Mouse (Mus musculus) ES-E14 (cell line): ENCODE results near the gene Efna3. TPM values are rescaled to one million over a fixed set of nuclear protein-coding genes. Genes with fewer than 3 reads are reported as not detected.

ENCODE experiments used
- DNase-seq: peaks from one replicate; pipeline ENCODE4 v3.0.0-alpha.2; 2013; ENCODE audit warnings: low read depth, low spot score
- H3K27ac ChIP-seq: 2 replicates; pipeline ENCODE4 v1.5.1; 2012; ENCODE audit warnings: low read depth, mild to moderate bottlenecking, low read length, moderate library complexity, mixed read lengths; ENCODE audit not compliant: poor library complexity, insufficient read depth, severe bottlenecking
- H3K36me3 ChIP-seq: 2 replicates; pipeline ENCODE4 v1.6.1; 2012; ENCODE audit warnings: mild to moderate bottlenecking, low read length, moderate library complexity, mixed read lengths; ENCODE audit not compliant: control insufficient read depth, poor library complexity, insufficient read depth, severe bottlenecking
- H3K4me1 ChIP-seq, 2 experiments: fragments of 150-350 bp in 1 of 2; sonication (generic) in 1 of 2; 2 replicates each; pipeline ENCODE4 v1.6.1; 2012; ENCODE audit warnings: low read length in 2 of 2, mild to moderate bottlenecking in 1 of 2, mixed read lengths in 1 of 2; ENCODE audit not compliant: control insufficient read depth in 2 of 2, insufficient read depth in 2 of 2, poor library complexity in 1 of 2
- H3K4me3 ChIP-seq, 2 experiments: fragments of 150-350 bp in 1 of 2; sonication (generic) in 1 of 2; 2 replicates each; pipeline ENCODE4 v1.5.1; 2012; ENCODE audit warnings: low read length in 2 of 2, low read depth in 1 of 2, mild to moderate bottlenecking in 1 of 2, mixed read lengths in 1 of 2; ENCODE audit not compliant: insufficient read depth in 1 of 2, poor library complexity in 1 of 2, severe bottlenecking in 1 of 2
- H3K9ac ChIP-seq: 2 replicates; pipeline ENCODE4 v1.6.1; 2012; ENCODE audit warnings: low read depth, mild to moderate bottlenecking, low read length, mixed read lengths; ENCODE audit not compliant: poor library complexity, insufficient read depth, severe bottlenecking
- H3K9me3 ChIP-seq: fragments of 150-350 bp; sonication (generic); 2 replicates; pipeline ENCODE4 v1.6.1; 2012; ENCODE audit warnings: low read depth, mild to moderate bottlenecking, low read length; ENCODE audit not compliant: control insufficient read depth, insufficient read depth
- CHD2 ChIP-seq: IDR thresholded peaks from 2 replicates; pipeline ENCODE4 v1.6.1; 2014; ENCODE audit warnings: mild to moderate bottlenecking, low read depth, low read length, inconsistent platforms
- HCFC1 ChIP-seq: IDR thresholded peaks from 2 replicates; pipeline ENCODE4 v1.6.1; 2012; ENCODE audit warnings: low read length, inconsistent platforms, borderline replicate concordance; ENCODE audit not compliant: insufficient read depth
- MAFK ChIP-seq: IDR thresholded peaks from 2 replicates; pipeline ENCODE4 v1.6.1; 2014; ENCODE audit warnings: mild to moderate bottlenecking, low read depth, low read length, inconsistent platforms; ENCODE audit not compliant: insufficient read depth
- ZC3H11A ChIP-seq: IDR thresholded peaks from 2 replicates; pipeline ENCODE4 v1.6.1; 2012; ENCODE audit warnings: low read depth, mild to moderate bottlenecking, inconsistent platforms, low read length, borderline replicate concordance
- ZNF384 ChIP-seq: IDR thresholded peaks from 2 replicates; pipeline ENCODE4 v1.6.1; 2012; ENCODE audit warnings: low read depth, low read length, inconsistent platforms
- in situ Hi-C, 2 experiments: fragments of 600-800 bp; cut with MboI; formaldehyde crosslinking; loops; one replicate each; pipeline ENCODE4 v1.15.1; 2025; ENCODE audit warnings: low sequenced_read_pairs in 2 of 2, inconsistent platforms in 1 of 2; ENCODE audit not compliant: unreplicated experiment in 2 of 2
- total RNA-seq: library from RNA; depleted of rRNA; stranded (reverse); fragments of 300-350 nt; gene quantifications from 2 replicates; pipeline ENCODE4 v1.2.3, GENCODE M21; 2012

The Efna3 gene
- total RNA-seq, 1 experiment, result 7.5 TPM

GRCm38 (mm10) chr3:89317246-89317645 lies 5.5 kb downstream of the Efna3 start:
- H3K4me1 ChIP-seq, result peaks cover 0 to 22% of the 10 kb centered on the region in 2 experiments; a peak in 2 of 4 replicates
- H3K27ac ChIP-seq, result no peak overlapping the region
- no peak for DNase-seq
- no peak overlapping the region; the same call in 1 of the 2 replicates for H3K9ac ChIP-seq
- no peaks in the 10 kb centered on the region for H3K9me3 ChIP-seq
- H3K36me3 ChIP-seq, result no peaks in the 10 kb centered on the region
- TF ChIP-seq MAFK (no peak), ZC3H11A (no peak)
- in situ Hi-C loops, result no loop called here
- no peak overlapping the region for H3K4me3 ChIP-seq

- Histone ChIP-seq H3K4me3 (no peak overlapping the region), H3K9me3 (no peaks in the 10 kb centered on the region), H3K36me3 (no peaks in the 10 kb centered on the region), H3K9ac (no peak overlapping the region; the same call in 1 of the 2 replicates), H3K4me1 (peaks cover 0 to 22% of the 10 kb centered on the region in 2 experiments; a peak in 2 of 4 replicates), H3K27ac (no peak overlapping the region)
- TF ChIP-seq HCFC1 (no peak), ZC3H11A (peak; percentile 66; the same call in 1 of the 2 replicates)
- in situ Hi-C loops, result no loop called here
- DNase-seq, result peak; percentile 96
These were observed 5.9 kb downstream of the Efna3 start for GRCm38 (mm10) chr3:89316833-89317232.

- no peaks in the 10 kb centered on the region for H3K36me3 ChIP-seq
- in situ Hi-C loops, result no loop called here
- peak overlapping the region; percentile 9; the same call in 1 of the 2 replicates for H3K9ac ChIP-seq
- peak overlapping the region; percentile 21 to 40 for H3K4me3 ChIP-seq
- no peak overlapping the region; the same call in 1 of the 2 replicates for H3K27ac ChIP-seq
- DNase-seq, result no peak
- H3K4me1 ChIP-seq, result peaks cover 0 to 22% of the 10 kb centered on the region in 2 experiments; a peak in 2 of 4 replicates
- TF ChIP-seq ZNF384, result no peak
- TF ChIP-seq HCFC1, result no peak
- no peak for TF ChIP-seq MAFK
- no peak for TF ChIP-seq ZC3H11A
- no peaks in the 10 kb centered on the region for H3K9me3 ChIP-seq
These were observed 6.6 kb downstream of the Efna3 start for GRCm38 (mm10) chr3:89315930-89316831.

- H3K27ac ChIP-seq, result 0 out of 2 replicates have a peak overlapping the region, but pooled peaks have one; percentile 7
- in situ Hi-C loops, result no loop called here
- DNase-seq, result no peak
These were observed 7.4 kb downstream of the Efna3 start for GRCm38 (mm10) chr3:89315195-89315929.

More at GRCm38 (mm10) chr3:89315195-89315929, 7.4 kb downstream of the Efna3 start:
- peak overlapping the region; percentile 50 to 66 for H3K4me3 ChIP-seq
- H3K4me1 ChIP-seq, result peaks cover 0 to 22% of the 10 kb centered on the region in 2 experiments; a peak in 2 of 4 replicates
- TF ChIP-seq HCFC1 (0 out of 2 replicates have a peak, but pooled peaks have one; percentile 38), CHD2 (no peak), ZNF384 (no peak), ZC3H11A (no peak), MAFK (no peak)
- peak overlapping the region; percentile 49; the same call in 1 of the 2 replicates for H3K9ac ChIP-seq
- no peaks in the 10 kb centered on the region for H3K9me3 ChIP-seq
- H3K36me3 ChIP-seq, result no peaks in the 10 kb centered on the region
